21 mouse cellular contexts compared by ENCODE assay signal in genomic region chr11:110147640-110148039, GRCm38 (mm10). TPM values are rescaled to one million over a fixed set of nuclear protein-coding genes. Genes with fewer than 3 reads are reported as not detected.
DNase-seq lines count a peak whose midpoint lies in the region; ATAC-seq lines count a peak whose summit lies in the region.
"Had no signal": no experiment of that assay in that cellular context is flagged by ENCODE, and none has a peak within 500 bp of the region (broad histone marks: within the 10 kb centered on the region; RNA-seq: fewer than 3 reads in every experiment).

No protein-coding gene starts in this region.

- no peak for DNase-seq in cerebellum, adult 18-20 months
- DNase-seq in kidney, adult 11 months = no peak
- no peak for DNase-seq in kidney, postnatal 25 days
- no peak for DNase-seq in right cerebral cortex, postnatal 10 days (ENCODE audit: low spot score in 2 of 2)
- DNase-seq: adrenal gland, adult 2 months; adrenal gland, adult 8-10 months; adrenal gland, postnatal 10 days; adrenal gland, postnatal 14 days; adrenal gland, postnatal 25 days; adrenal gland, postnatal 36 days; B cell, adult 2 months; cerebellum, adult 11 months; cerebellum, adult 11-12 months had no signal

- ATAC-seq in granulocyte monocyte progenitor cell, adult 5-6 weeks (replicated peaks; ENCODE audit: poor library complexity, severe bottlenecking) = peak; percentile 63
- ATAC-seq in megakaryocyte, adult 5-6 weeks (ENCODE audit: poor library complexity, severe bottlenecking) = peak; percentile 74
- ATAC-seq in megakaryocyte progenitor cell, adult 5-6 weeks (replicated peaks; ENCODE audit: poor library complexity) = peak; percentile 71
- ATAC-seq in neutrophil, adult 5-6 weeks (ENCODE audit: extremely low read depth, insufficient number of reproducible peaks, low FRiP score, poor library complexity, severe bottlenecking) = peak; percentile 63
- ATAC-seq: activated CD4-positive, CD25-positive, alpha-beta regulatory T cell, adult 4 months; CD4-positive, CD25-positive, alpha-beta regulatory T cell, adult 4 months; Patski had no signal

RNA-seq across cellular contexts. Expression of gene Abca9, which starts 20.4 kb away (rescaled TPM):
- total RNA-seq in granulocyte monocyte progenitor cell, adult 5-6 weeks (2014; fragmentation: Nextera tagmentation) = 1.8 and 2.4 TPM in 2 replicates
- 4.4 and 4.5 TPM in 2 replicates for total RNA-seq in granulocyte monocyte progenitor cell, adult 5-6 weeks (2017)
- total RNA-seq in megakaryocyte, adult 5-6 weeks (2015) = 30.0 and 37.2 TPM in 2 replicates
- total RNA-seq in megakaryocyte, adult 5-6 weeks (2017) = 39.2 and 41.7 TPM in 2 replicates
- total RNA-seq in megakaryocyte progenitor cell, adult 5-6 weeks (2015) = 3.4 and 3.7 TPM in 2 replicates
- total RNA-seq in megakaryocyte progenitor cell, adult 5-6 weeks (2017) = 3.1 and 3.8 TPM in 2 replicates
- total RNA-seq in neutrophil, adult 5-6 weeks (2017) = 5.5 and 5.8 TPM in 2 replicates
- total RNA-seq: MEL had no signal

RNA-seq across cellular contexts. Expression of gene Abca8a, which starts 51.9 kb away (rescaled TPM):
- total RNA-seq in granulocyte monocyte progenitor cell, adult 5-6 weeks (2014; fragmentation: Nextera tagmentation) = not detected in 2 replicates
- not detected in 2 replicates for total RNA-seq in granulocyte monocyte progenitor cell, adult 5-6 weeks (2017)
- total RNA-seq in megakaryocyte, adult 5-6 weeks (2015) = 0.38 and 0.66 TPM in 2 replicates
- 0.04 and 0.15 TPM in 2 replicates for total RNA-seq in megakaryocyte, adult 5-6 weeks (2017)
- 0.07 TPM in 1 of 2 replicates, not detected in the other for total RNA-seq in megakaryocyte progenitor cell, adult 5-6 weeks (2015)
- not detected in 2 replicates for total RNA-seq in megakaryocyte progenitor cell, adult 5-6 weeks (2017)
- total RNA-seq in neutrophil, adult 5-6 weeks (2017) = not detected in 2 replicates
- total RNA-seq: MEL had no signal
